Mouse (Mus musculus): Measurements from ENCODE around the gene Cables2. TPM values are rescaled to one million over a fixed set of nuclear protein-coding genes. Genes with fewer than 3 reads are reported as not detected.

Gene Cables2
- total and polyA plus RNA-seq, 2 experiments from 2014 or later = 6.2 to 15.3 TPM

- peaks cover 56% of the 10 kb centered on the region for H3K4me1 ChIP-seq (ENCODE audit: control insufficient read depth, insufficient read depth)
- H3K27me3 ChIP-seq (ENCODE audit: control insufficient read depth, insufficient read depth, low read length) = 0 out of 2 replicates have a peak, but pooled peaks cover 2% of the 10 kb centered on the region
- 88% methylated on average over 15 of the region's 15 CpGs for WGBS
- H3K4me3 ChIP-seq (ENCODE audit: low read depth, low read length) = no peak overlapping the region
- 0 out of 2 replicates have a peak, but pooled peaks cover 3% of the 10 kb centered on the region for H3K36me3 ChIP-seq (replicated peaks; ENCODE audit: control insufficient read depth, insufficient read depth, low read length)
- no peak for DNase-seq (ENCODE audit: low spot score)
- no peak overlapping the region for H3K9ac ChIP-seq (replicated peaks; ENCODE audit: low read depth, low read length)
- TF ChIP-seq EP300 (IDR thresholded peaks at IDR 0.05; ENCODE audit: low read depth) = no peak
- TF ChIP-seq CTCF (IDR thresholded peaks at IDR 0.05; ENCODE audit: low read depth) = no peak
- no peaks in the 10 kb centered on the region for H3K9me3 ChIP-seq (replicated peaks; ENCODE audit: control insufficient read depth, low read length)
- no peak overlapping the region for H3K4me2 ChIP-seq (ENCODE audit: low read depth, low read length)
- no peak for ATAC-seq (ENCODE audit: insufficient read depth, low read depth)
- H3K27ac ChIP-seq (ENCODE audit: low read depth) = peak overlapping the region; percentile 73
Measured at GRCm38 (mm10) chr2:180219145-180219943, 54.0 kb downstream of the Cables2 start.

DNA sequence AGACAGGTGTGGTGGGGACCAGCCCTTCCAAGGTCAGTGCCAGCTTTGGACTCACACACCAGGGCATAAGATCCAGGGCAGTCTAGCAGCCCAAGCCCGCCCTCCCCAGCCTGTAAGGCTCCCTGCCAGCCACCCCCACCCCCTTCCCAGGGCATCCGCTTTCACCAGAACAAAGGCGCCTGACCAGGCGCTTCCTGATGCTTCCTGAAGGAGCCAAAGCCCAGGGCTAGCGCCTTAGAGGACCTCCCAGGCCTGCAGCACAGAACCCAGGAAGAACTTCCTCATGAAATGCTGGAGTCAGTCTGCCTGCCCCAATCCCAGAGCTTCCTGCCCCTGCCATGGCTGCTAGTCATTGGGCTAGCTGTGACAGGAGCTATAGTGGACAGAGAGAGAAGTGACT, 54.6 kb downstream of the Cables2 start:
- Histone ChIP-seq H3K4me3 (ENCODE audit: low read depth, low read length) (no peak overlapping the region), H3K36me3 (replicated peaks; ENCODE audit: control insufficient read depth, insufficient read depth, low read length) (0 out of 2 replicates have a peak, but pooled peaks cover 3% of the 10 kb centered on the region), H3K4me1 (ENCODE audit: control insufficient read depth, insufficient read depth) (peaks cover 57% of the 10 kb centered on the region), H3K4me2 (ENCODE audit: low read depth, low read length) (no peak overlapping the region), H3K9me3 (replicated peaks; ENCODE audit: control insufficient read depth, low read length) (no peaks in the 10 kb centered on the region), H3K27ac (ENCODE audit: low read depth) (peak overlapping the region; percentile 73), H3K9ac (replicated peaks; ENCODE audit: low read depth, low read length) (no peak overlapping the region), H3K27me3 (ENCODE audit: control insufficient read depth, insufficient read depth, low read length) (no peaks in the 10 kb centered on the region)
- 28% methylated on average over 5 of the region's 5 CpGs for WGBS
- DNase-seq (ENCODE audit: low spot score) (peak; percentile 65), ATAC-seq (ENCODE audit: insufficient read depth, low read depth) (peak; percentile 32; the same call in 1 of the 2 replicates)
- no peak for TF ChIP-seq CTCF (IDR thresholded peaks at IDR 0.05; ENCODE audit: low read depth)
- TF ChIP-seq EP300 (IDR thresholded peaks at IDR 0.05; ENCODE audit: low read depth) = no peak

GRCm38 (mm10) chr2:180218241-180218640, 55.1 kb downstream of the Cables2 start:
- no peak overlapping the region for H3K4me2 ChIP-seq (ENCODE audit: low read depth, low read length)
- ATAC-seq (ENCODE audit: insufficient read depth, low read depth) = no peak
- WGBS = 40% methylated on average over 3 of the region's 3 CpGs
- H3K27ac ChIP-seq (ENCODE audit: low read depth) = peak overlapping the region; percentile 73
- no peaks in the 10 kb centered on the region for H3K9me3 ChIP-seq (replicated peaks; ENCODE audit: control insufficient read depth, low read length)
- TF ChIP-seq CTCF (IDR thresholded peaks at IDR 0.05; ENCODE audit: low read depth) (no peak), EP300 (IDR thresholded peaks at IDR 0.05; ENCODE audit: low read depth) (no peak)
- DNase-seq (ENCODE audit: low spot score) = no peak
- H3K4me1 ChIP-seq (ENCODE audit: control insufficient read depth, insufficient read depth) = peaks cover 57% of the 10 kb centered on the region
- no peak overlapping the region for H3K4me3 ChIP-seq (ENCODE audit: low read depth, low read length)
- no peak overlapping the region for H3K9ac ChIP-seq (replicated peaks; ENCODE audit: low read depth, low read length)
- H3K27me3 ChIP-seq (ENCODE audit: control insufficient read depth, insufficient read depth, low read length) = no peaks in the 10 kb centered on the region
- 0 out of 2 replicates have a peak, but pooled peaks cover 3% of the 10 kb centered on the region for H3K36me3 ChIP-seq (replicated peaks; ENCODE audit: control insufficient read depth, insufficient read depth, low read length)

GRCm38 (mm10) chr2:180217587-180217986, 55.7 kb downstream of the Cables2 start:
- Histone ChIP-seq H3K4me2 (ENCODE audit: low read depth, low read length) (no peak overlapping the region), H3K36me3 (replicated peaks; ENCODE audit: control insufficient read depth, insufficient read depth, low read length) (0 out of 2 replicates have a peak, but pooled peaks cover 3% of the 10 kb centered on the region), H3K9me3 (replicated peaks; ENCODE audit: control insufficient read depth, low read length) (no peaks in the 10 kb centered on the region), H3K4me3 (ENCODE audit: low read depth, low read length) (no peak overlapping the region), H3K27ac (ENCODE audit: low read depth) (peak overlapping the region; percentile 73; the same call in 1 of the 2 replicates), H3K27me3 (ENCODE audit: control insufficient read depth, insufficient read depth, low read length) (no peaks in the 10 kb centered on the region), H3K9ac (replicated peaks; ENCODE audit: low read depth, low read length) (no peak overlapping the region), H3K4me1 (ENCODE audit: control insufficient read depth, insufficient read depth) (peaks cover 57% of the 10 kb centered on the region)
- ATAC-seq (ENCODE audit: insufficient read depth, low read depth) = 0 out of 2 replicates have a peak, but pooled peaks have one; percentile 7
- 56% methylated on average over 8 of the region's 8 CpGs for WGBS
- TF ChIP-seq CTCF (IDR thresholded peaks at IDR 0.05; ENCODE audit: low read depth) = no peak
- TF ChIP-seq EP300 (IDR thresholded peaks at IDR 0.05; ENCODE audit: low read depth) = no peak
- DNase-seq (ENCODE audit: low spot score) = no peak

DNA sequence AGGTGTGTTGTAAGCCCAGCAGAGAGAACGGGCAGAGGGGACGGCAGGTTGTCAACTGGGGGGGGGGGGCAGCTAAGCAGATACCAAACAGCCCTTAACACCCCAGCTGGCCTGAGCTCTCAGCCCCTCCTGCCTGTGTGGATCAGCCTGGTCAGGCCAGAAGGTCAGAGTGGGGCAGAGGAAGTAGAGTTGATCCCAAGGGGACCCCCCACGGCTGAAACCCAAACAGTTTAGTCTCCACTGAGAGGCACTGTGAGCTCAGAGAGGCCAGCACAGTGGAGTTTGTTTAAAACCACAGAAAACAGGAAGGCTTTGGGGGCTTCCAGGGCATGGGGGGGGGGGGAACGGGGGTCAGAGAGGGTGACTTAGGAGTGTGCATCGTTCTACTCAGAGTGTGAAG, 56.4 kb downstream of the Cables2 start:
- Histone ChIP-seq H3K9me3 (replicated peaks; ENCODE audit: control insufficient read depth, low read length) (peaks cover 3% of the 10 kb centered on the region; the same call in 1 of the 2 replicates), H3K27me3 (ENCODE audit: control insufficient read depth, insufficient read depth, low read length) (no peaks in the 10 kb centered on the region), H3K4me1 (ENCODE audit: control insufficient read depth, insufficient read depth) (peaks cover 50% of the 10 kb centered on the region), H3K4me3 (ENCODE audit: low read depth, low read length) (no peak overlapping the region), H3K36me3 (replicated peaks; ENCODE audit: control insufficient read depth, insufficient read depth, low read length) (0 out of 2 replicates have a peak, but pooled peaks cover 3% of the 10 kb centered on the region), H3K9ac (replicated peaks; ENCODE audit: low read depth, low read length) (no peak overlapping the region), H3K4me2 (ENCODE audit: low read depth, low read length) (no peak overlapping the region), H3K27ac (ENCODE audit: low read depth) (no peak overlapping the region)
- WGBS = 54% methylated on average over 5 of the region's 5 CpGs
- TF ChIP-seq EP300 (IDR thresholded peaks at IDR 0.05; ENCODE audit: low read depth) (no peak), CTCF (IDR thresholded peaks at IDR 0.05; ENCODE audit: low read depth) (no peak)
- ATAC-seq (ENCODE audit: insufficient read depth, low read depth) (no peak), DNase-seq (ENCODE audit: low spot score) (no peak)

Data from heart, postnatal 0 days (tissue).